Mouse (Mus musculus): ENCODE results near the gene Olfr790.

Olfr790 gene

DNA sequence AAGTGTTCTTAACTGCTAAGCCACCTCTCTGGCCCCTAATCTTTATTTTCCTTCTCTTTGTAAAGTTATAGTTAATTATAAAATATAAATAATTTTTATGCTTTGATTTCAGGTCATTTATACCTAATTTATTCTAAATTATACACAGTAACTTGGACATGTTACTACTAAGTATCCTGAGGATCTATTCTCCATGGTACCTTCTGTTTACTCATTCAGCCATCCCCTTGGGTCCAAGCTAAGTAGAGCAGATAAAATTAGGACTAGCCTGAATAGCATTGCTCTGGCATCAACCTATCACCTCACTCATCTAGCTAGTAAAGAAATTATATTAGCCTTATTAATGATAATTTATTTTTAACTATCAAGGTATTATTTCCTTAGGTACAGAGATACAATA, at the start of gene Olfr790:
Olfr790 (plus strand) TSS at position 301 of the 400 bp plus-strand sequence.
- DNase-seq (ENCODE audit: low spot score in 2 of 2): no peak

DNA sequence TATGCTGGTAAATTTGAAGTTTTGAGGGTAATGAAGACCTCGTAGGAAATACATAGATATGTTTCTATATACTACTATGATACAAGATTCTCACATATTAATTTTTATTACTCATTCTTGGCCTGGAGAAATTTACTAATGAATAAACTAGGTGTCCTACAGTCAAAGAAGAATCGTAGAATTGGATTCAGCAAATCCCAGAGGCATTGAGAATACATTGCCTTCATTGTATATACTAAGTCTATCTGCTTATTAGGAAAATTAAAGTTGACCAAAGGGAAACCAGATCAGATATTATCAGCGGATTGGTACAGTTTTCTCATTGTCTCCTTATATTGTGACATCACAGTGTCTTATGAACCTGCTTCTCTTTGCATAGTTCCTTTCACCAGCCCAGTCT, 36.7 kb upstream of the Olfr790 start, which contains the start of gene Olfr787:
Olfr787 (plus strand) TSS at position 301 of the 400 bp plus-strand sequence.
- DNase-seq (ENCODE audit: low spot score in 2 of 2): no peak

DNA sequence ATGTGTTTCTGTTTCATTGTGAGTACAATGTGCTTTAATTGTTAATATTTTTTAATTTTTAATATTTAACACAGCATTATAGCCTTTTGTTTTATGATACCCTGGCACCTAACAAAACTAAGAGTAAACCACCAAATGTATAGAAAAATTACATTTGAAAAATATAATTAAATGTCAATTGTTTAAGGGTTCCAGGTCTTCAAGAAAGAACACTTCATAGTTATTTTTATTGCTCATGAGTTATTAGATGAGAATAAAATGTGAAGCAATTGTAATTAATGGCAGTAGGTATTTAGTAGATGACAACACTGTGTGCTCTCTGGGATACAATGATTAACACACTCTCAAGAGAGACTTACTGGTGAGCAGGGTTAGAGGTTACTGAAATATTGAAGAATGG, 27.6 kb upstream of the Olfr790 start, which contains the start of gene Olfr788:
Olfr788 (plus strand) TSS at position 301 of the 400 bp plus-strand sequence.
- no peak for DNase-seq (ENCODE audit: low spot score in 2 of 2)

GRCm38 (mm10) chr10:129473256-129473655, 25.0 kb upstream of the Olfr790 start:
- DNase-seq (ENCODE audit: low spot score in 2 of 2): no peak

DNA sequence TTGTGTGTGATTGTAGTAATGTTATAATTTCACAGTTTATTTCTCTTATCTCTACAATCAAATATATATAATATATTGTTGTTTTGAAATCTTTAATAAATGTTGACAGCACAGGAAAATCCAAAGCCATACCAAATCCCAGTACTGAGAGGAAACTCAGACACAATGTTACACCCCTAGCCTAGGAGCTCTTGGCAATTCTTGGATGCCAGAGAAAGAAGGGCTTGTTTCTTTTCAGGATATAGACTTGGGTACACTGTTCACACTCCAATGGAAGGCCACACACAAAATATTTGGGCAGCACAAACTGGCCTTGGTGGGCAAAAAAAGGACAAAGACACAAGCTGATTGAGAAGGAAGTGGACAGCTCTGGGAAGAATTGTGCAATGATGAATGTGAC, 24.6 kb upstream of the Olfr790 start:
- DNase-seq (ENCODE audit: low spot score in 2 of 2): no peak

- DNase-seq (ENCODE audit: low spot score in 2 of 2): no peak
Measured at GRCm38 (mm10) chr10:129484452-129484851, 13.8 kb upstream of the Olfr790 start, which contains the start of gene Olfr789. Olfr789 (plus strand) TSS chr10:129484752.

- no peak for DNase-seq (ENCODE audit: low spot score in 2 of 2)
Measured at GRCm38 (mm10) chr10:129490101-129490500, 8.2 kb upstream of the Olfr790 start.

DNA sequence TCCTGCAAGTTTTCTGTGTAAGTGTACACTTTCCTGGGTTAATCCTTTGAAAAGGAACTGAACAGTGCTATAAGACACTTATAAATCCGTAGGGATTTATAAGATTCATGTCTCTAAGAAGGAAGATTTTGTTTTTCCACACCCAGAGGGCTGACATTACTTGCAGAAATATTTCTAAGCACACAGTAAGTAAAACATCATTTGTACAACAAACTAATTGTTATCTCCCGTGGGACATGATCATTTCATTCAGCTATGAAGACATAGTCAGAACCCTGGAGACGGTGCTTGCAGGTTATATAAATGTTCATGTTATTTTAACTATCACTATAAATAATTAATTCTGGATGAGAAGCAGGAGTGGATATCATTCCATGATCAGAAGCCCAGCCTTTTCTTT, 23.2 kb downstream of the Olfr790 start, which contains the start of gene Olfr791:
Olfr791 (plus strand) TSS at position 301 of the 400 bp plus-strand sequence.
- DNase-seq (ENCODE audit: low spot score in 2 of 2): no peak

DNA sequence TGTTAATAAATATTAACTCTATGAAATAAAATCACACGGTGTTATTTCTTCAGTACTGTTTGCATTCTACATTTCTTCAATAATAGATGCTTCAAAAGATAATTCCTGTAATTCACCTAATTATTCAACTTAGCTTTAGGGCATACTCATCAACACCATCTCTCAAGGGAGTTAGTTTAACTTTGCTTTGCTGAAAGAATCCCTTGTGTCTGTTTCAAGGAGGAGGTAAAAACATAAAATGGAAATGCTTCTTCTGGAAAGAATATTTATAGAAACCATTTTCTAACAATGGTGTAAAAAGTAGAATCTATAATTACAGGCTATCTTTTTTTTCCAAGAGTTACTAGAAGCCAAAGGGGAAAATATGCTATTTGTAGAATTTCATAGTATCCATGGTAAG, 40.6 kb downstream of the Olfr790 start, which contains the start of gene Olfr792:
Olfr792 (plus strand) TSS at position 301 of the 400 bp plus-strand sequence.
- DNase-seq (ENCODE audit: low spot score in 2 of 2): no peak

DNA sequence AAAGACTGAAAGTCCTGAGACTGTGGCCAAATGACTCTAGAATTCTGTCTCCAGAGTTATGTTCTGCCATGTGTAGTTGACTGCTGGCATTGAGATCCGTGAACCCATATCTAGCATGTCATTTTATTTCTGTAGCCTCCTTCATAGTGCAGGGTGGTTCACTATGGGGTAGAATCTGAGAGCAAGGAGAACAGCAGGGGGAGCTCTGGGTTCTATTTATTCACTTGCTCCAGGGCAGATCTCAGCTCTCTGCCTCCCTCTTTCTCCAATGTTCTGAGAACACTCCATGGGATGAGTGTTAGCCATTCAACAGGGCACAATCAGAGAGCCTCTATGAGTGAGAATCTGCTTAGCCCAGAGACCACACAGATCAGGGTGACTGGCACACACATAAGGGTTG, 51.1 kb downstream of the Olfr790 start:
- no peak for DNase-seq (ENCODE audit: low spot score in 2 of 2)
